Mouse (Mus musculus) bone marrow, adult 2 months (tissue): ENCODE measurements around the gene Rit1. TPM values are rescaled to one million over a fixed set of nuclear protein-coding genes. Genes with fewer than 3 reads are reported as not detected.
A peak's percentile ranks its signal among the peaks of the same experiment; 100 is the strongest.

Experiments
- H3K27ac ChIP-seq: fragments of 200-500 bp; 2 replicates; pipeline ENCODE4 v1.5.1; 2012; ENCODE audit warnings: low read depth, mild to moderate bottlenecking, control low read depth, inconsistent platforms, low read length; ENCODE audit not compliant: control insufficient read depth, poor library complexity, insufficient read depth
- H3K4me1 ChIP-seq: fragments of 200-500 bp; 2 replicates; pipeline ENCODE4 v1.6.1; 2011; ENCODE audit warnings: low read length; ENCODE audit not compliant: control insufficient read depth, insufficient read depth
- H3K4me3 ChIP-seq: fragments of 200-500 bp; replicated peaks from 2 replicates; pipeline ENCODE3; 2011; ENCODE audit warnings: mild to moderate bottlenecking, low read depth, low read length, control low read depth; ENCODE audit not compliant: control insufficient read depth
- CTCF ChIP-seq: fragments of 200-500 bp; IDR thresholded peaks from 2 replicates; pipeline ENCODE4 v1.5.1; 2011; ENCODE audit warnings: low read length, control low read depth; ENCODE audit not compliant: control insufficient read depth, insufficient read depth
- POLR2A ChIP-seq: fragments of 200-500 bp; IDR thresholded peaks from 2 replicates; pipeline ENCODE4 v1.6.1; 2011; ENCODE audit warnings: low read depth, mild to moderate bottlenecking, control low read depth, low read length, borderline replicate concordance; ENCODE audit not compliant: control insufficient read depth
- WGBS: fragments of 180-500 bp; shearing (Covaris S2); methylation state at CpG from one replicate; pipeline ENCODE4 v1.1.7; 2018; 5-methylcytosine and 5-hydroxymethylcytosine counted together
- polyA plus RNA-seq: library from polyadenylated mRNA; stranded (reverse); fragments of >200 nt; gene quantifications from 2 replicates; pipeline ENCODE4 v1.2.4, GENCODE M21; 2011; ENCODE audit warnings: low replicate concordance; ENCODE audit not compliant: missing spikeins, insufficient read depth, insufficient read length

Gene Rit1
- polyA plus RNA-seq, result 43.6 and 61.7 TPM in 2 replicates

DNA sequence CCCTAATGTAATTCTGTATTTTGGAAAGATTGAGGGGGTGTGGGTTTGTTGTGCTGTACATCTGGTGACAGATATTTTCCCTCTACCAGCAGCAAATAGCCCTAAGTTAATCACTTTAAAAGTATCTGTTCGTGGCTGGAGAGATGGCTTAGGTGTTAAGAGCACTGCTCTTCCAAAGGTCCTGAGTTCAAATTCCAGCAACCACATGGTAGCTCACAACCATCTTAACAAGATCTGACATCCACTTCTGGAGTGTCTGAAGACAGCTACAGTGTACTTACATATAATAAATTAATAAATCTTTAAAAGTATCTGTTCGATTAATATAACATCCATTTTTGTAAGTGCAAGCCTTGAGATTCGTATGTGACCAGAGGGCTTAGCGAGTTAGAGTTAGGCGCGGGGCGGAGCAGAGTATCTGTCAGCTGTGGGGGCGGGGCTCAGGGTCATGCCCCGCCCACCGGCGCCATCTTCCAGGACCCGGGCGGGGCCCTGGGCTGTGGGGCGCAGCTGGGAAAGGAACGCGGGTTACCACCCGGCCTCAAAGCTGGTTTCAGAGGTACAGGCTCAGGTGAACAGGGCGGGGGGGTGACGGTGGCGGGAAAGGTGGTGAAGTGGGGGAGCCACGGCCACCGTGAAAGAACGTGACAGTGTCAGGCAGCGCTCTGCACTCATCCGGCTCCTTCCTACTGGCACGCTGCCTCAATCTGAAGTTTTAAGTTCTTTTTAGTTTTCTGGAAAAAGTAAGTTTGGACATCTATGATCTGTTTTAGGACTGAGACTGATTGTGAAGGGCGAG is at the start of gene Rit1:
Gene Rit1, plus strand, starts transcription at position 440 of the 799 bp plus-strand sequence.
- TF ChIP-seq POLR2A (peak; percentile 66; the same call in 1 of the 2 replicates), CTCF (no peak)
- under 1% methylated on average over 27 of the region's 27 CpGs for WGBS
- H3K4me1 ChIP-seq, result no peaks in the 10 kb centered on the region; the same call in 1 of the 2 replicates
- H3K4me3 ChIP-seq, result peak within 1 kb of the TSS; percentile 95
- H3K27ac ChIP-seq, result peak within 1 kb of the TSS; percentile 76

DNA sequence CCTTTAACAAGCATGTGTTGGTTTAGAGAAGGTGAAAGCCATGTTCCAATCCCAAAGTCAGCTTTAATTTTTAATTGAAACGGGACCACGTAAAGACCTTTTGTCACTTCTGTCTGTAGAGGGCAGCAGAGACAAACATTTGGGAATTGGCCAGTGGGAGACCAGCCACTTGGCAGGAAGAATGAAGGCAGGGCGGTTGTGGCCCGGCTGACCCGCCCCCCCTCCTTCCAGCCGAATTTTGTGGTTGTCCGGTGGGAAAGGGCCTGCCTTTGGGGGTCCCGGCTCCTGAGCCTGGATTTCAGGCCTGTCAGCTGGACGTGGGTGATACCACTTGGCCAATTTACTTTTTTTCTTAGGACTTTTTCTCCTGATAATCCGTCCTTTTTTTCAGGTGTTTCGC is 39.2 kb upstream of the Rit1 start:
- WGBS, result 8% methylated on average over 11 of the region's 11 CpGs
- no peak overlapping the region for H3K4me3 ChIP-seq
- TF ChIP-seq POLR2A (no peak), CTCF (peak; percentile 63)
- no peaks in the 10 kb centered on the region for H3K4me1 ChIP-seq
- H3K27ac ChIP-seq, result no peak overlapping the region

DNA sequence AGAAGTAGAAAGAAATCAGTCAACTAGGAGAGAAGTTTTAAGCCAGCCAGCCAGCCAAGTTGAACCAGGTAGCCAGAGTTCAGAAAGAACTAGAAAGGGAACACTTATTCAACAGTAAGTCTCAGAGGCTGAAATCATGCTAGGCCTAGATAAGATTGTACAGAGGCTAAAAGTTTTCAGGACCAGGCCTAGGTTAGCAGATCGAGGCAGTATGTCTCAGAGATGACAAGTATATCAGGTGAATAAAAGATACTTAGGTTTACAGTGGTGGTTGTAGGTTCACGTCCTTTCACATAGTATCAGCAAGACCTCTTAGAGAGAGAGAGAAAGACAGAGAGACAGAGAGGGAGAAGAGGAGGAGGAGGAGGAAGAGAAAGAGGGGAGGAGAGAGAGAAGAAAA is 32.8 kb upstream of the Rit1 start:
- peaks cover 2% of the 10 kb centered on the region; the same call in 1 of the 2 replicates for H3K4me1 ChIP-seq
- no peak overlapping the region for H3K27ac ChIP-seq
- 60% methylated on average over 2 of the region's 2 CpGs for WGBS
- H3K4me3 ChIP-seq, result no peak overlapping the region
- no peak for TF ChIP-seq CTCF
- no peak for TF ChIP-seq POLR2A

DNA sequence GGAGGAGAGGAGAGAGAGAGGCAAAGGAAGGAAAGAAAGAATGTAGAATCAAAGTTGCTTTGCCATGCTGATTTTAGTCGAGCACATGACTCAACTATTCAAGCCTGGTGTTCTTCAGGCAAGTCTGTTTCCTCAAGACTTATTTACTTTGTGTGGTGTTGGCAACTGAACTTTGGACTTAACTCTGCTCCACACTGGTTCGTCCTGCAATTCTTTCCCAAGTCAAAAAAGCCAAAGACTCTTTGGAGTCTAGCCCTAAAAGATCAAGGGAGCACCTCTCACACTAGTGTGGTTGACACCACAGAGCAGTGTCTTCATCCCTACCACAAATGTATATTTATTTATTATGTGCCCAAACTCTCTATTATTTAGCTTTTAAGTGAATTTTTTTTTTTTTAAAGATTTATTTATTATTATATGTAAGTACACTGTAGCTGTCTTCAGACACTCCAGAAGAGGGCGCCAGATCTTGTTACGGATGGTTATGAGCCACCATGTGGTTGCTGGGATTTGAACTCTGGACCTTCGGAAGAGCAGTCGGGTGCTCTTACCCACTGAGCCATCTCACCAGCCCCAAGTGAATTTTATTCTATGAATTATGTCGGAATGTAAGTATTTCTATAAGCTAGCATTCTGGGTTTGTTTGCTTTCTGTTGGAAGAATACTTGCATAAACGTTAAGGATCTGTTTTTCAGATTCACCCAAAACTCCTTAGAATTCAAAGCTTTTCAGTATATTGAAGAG is 32.2 kb upstream of the Rit1 start:
- H3K27ac ChIP-seq, result no peak overlapping the region; the same call in 1 of the 2 replicates
- peak overlapping the region; percentile 9 for H3K4me3 ChIP-seq
- TF ChIP-seq POLR2A (no peak), CTCF (no peak)
- peaks cover 2% of the 10 kb centered on the region; the same call in 1 of the 2 replicates for H3K4me1 ChIP-seq
- WGBS, result 28% methylated on average over 8 of the region's 8 CpGs

DNA sequence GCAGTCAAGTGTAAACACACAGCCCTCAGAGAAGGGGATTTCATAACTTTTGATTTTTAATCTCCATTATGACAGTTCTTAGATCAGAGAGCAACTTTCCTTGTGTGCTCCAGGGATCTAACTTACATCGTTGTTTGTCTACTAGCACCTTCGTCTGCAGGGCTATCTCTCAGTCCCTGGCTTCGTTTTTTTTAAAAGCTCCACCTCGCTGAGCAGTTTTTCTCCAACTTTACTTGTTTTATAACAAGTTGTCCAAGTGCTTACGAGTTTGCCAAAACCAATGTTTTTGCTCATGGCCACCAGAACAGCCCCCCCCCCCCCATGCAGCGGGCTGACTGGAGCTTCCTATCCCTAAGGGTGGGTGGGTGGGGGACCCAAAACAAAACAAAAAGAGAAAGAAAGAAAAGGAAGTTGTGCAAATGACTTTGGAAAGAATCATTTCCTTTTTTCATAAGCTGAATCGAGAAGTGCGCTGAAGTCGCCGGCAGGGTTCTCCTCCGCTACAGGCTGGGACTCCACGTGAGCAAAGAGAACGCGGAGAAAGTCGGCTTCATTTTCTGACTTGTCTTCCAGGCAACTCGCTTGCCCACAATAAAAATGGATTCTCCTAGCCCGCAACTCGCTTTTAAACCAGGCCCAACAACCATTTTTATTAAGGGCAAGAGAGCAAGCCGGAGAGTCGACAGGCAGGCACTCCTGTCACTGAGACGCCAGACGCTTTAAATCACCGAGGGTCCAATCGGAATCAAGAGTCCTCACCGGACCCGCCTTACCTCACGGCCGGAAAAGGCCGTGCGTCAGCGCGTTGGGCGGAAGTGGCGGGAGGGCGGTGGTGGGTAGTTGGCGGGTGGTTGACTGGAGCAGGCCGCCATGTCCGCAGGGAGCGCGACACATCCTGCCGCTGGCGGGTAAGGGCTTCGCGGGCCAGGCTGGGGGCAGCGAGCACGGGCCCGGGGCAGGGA is 31.4 kb upstream of the Rit1 start, which contains the start of gene Khdc4:
Gene Khdc4, plus strand, starts transcription at position 824 of the 962 bp plus-strand sequence.
- WGBS, result under 1% methylated on average over 47 of the region's 47 CpGs
- H3K4me1 ChIP-seq, result peaks cover 2% of the 10 kb centered on the region; the same call in 1 of the 2 replicates
- H3K4me3 ChIP-seq, result peak within 1 kb of the TSS; percentile 77
- TF ChIP-seq POLR2A (peak; percentile 96), CTCF (no peak)
- H3K27ac ChIP-seq, result peak within 1 kb of the TSS; percentile 98

DNA sequence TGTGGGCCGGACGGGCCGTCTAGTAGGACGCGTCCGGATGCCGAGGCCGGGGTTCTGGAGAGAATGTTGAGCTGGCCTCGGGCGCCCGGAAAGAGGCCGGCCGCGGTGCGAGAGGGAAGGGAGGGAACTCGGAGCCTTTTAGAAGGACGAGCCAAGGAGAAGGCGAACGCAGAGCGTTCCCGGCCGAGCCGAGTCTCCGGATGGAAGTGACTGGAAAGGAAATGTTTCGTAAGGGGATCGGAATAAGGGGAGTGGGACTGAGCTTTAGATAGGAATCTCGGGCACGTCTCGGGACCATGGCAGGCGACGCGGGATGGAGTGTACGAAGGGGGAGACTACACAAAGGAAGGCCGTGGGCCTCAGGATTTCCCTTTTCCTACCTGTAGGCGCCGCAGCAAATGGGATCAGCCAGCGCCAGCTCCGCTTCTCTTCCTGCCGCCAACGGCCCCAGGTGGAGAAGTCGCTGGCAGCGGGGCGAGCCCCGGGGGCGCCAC is 30.6 kb upstream of the Rit1 start:
- TF ChIP-seq CTCF, result no peak
- TF ChIP-seq POLR2A, result no peak
- Histone ChIP-seq H3K4me1 (peaks cover 2% of the 10 kb centered on the region; the same call in 1 of the 2 replicates), H3K27ac (peak overlapping the region; percentile 98), H3K4me3 (peak overlapping the region; percentile 77)
- WGBS, result under 1% methylated on average over 45 of the region's 45 CpGs
